Mouse (Mus musculus): Measurements from ENCODE around the gene Cryzl1.

The Cryzl1 gene

DNA sequence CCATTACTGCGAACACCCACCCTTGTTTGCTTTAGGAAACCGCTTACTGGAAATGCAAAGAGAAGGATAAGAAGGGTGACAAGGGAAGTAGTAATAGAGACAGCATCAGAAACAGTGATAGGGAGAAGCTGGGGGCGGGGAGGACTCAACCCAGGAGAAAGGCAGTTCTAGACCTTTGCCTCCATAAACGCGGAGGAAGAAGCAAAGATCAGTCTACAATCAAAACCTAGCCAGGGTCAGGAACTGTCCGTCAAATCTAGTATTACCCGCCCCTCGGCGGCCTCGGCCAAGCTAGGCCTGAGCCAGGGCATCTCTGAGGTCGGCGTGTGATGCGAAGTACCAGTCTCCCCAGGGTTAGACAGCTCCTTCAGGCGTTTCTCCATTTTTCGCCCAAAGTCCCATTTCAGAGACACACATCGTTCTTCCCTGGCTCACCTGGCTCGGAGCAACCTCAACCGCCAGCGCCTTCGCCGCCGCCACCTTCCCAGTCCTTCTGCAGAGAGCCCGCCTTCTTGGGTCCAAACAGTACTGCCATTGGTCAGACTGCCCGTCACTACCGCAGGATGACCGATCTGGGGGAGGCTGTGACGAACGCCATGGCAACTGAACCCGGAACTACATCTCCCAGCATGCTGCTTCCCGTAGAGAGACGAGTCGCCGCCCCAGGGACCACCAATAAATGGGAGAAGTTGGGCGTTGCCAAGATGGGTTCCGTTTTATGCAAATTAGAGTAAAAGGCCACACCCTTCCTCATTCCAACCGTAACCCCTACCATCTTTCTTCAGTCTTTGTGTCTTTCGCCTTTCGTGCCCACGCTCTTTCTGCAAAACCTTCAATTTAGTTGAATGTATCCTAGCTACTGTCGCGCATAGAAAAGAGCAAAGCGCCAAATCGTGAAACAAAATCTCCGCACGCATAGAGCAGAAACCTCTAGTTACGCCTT is at the start of gene Cryzl1:
Gene Cryzl1, minus strand, starts transcription at position 853 of the 943 bp plus-strand sequence.
- DNase-seq (ENCODE audit: low spot score in 2 of 2) = peak; percentile 99 to 100

DNA sequence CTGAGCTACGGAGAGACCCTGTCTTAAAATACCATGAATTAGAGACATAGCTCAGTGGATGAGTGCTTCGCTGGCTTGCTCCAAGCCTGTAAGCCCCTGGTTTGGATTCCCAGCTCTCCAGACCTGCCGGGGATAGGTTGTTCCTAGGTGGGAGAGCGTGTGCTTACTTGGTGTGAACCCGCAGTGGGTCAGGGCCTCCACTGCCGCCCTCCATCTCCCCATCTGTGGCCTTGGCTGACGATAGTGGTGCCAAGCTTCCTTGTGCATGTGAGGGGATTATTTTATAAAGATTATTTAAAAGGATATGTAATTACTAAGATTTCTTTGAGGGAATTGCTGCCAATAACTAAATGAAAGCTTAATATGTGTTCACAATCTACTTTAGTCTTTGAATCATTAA is 43.8 kb upstream of the Cryzl1 start:
- no peak for DNase-seq (ENCODE audit: low spot score in 2 of 2)

DNA sequence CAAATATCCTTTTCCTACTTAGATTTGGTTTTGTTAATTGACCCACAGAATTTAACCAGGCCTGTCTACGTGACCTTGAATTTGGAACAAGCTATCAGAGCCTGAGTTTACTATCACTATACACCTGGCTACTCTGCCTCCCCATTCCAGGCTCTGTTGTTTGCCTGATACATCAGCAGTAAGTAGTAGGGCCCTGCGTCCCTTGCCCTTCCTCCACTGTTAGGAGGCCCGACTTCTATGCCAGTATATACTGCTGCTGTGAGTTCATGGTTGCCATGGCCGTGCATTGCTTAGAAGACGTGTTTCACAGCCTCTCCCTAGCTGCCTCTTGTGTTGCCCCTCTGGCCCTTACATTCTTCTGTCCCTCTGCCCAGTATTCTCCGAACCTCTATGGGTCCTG is 42.6 kb upstream of the Cryzl1 start:
- no peak for DNase-seq (ENCODE audit: low spot score in 2 of 2)

GRCm38 (mm10) chr16:91770662-91771061 is 41.9 kb upstream of the Cryzl1 start:
- no peak for DNase-seq (ENCODE audit: low spot score in 2 of 2)

DNA sequence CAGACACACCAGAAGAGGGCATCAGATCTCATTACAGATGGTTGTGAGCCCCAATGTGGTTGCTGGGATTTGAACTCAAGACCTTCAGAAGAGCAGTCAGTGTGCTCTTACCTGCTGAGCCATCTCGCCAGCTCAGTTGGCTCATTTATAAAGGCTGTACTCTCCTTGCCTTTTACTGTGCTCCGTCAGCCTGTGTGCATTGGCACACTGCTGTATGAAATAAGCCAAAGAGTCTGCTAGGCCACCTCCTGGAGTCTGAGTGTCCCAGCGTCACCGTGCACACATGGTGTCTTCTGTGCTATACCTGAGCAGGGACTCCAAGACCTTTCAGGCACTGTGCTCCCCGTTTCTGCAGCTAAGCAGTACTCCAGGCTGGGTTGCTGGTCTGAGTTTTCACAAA is 41.1 kb upstream of the Cryzl1 start:
- DNase-seq (ENCODE audit: low spot score in 2 of 2) = no peak

GRCm38 (mm10) chr16:91768586-91768985 is 39.8 kb upstream of the Cryzl1 start:
- peak in 1 of 2 experiments; percentile 17 for DNase-seq (ENCODE audit: low spot score in 2 of 2)

GRCm38 (mm10) chr16:91767165-91767701 is 38.5 kb upstream of the Cryzl1 start:
- no peak for DNase-seq (ENCODE audit: low spot score in 2 of 2)

- peak in 1 of 2 experiments; percentile 23 for DNase-seq (ENCODE audit: low spot score in 2 of 2)
These were observed 37.0 kb upstream of the Cryzl1 start for GRCm38 (mm10) chr16:91765816-91766210.

DNA sequence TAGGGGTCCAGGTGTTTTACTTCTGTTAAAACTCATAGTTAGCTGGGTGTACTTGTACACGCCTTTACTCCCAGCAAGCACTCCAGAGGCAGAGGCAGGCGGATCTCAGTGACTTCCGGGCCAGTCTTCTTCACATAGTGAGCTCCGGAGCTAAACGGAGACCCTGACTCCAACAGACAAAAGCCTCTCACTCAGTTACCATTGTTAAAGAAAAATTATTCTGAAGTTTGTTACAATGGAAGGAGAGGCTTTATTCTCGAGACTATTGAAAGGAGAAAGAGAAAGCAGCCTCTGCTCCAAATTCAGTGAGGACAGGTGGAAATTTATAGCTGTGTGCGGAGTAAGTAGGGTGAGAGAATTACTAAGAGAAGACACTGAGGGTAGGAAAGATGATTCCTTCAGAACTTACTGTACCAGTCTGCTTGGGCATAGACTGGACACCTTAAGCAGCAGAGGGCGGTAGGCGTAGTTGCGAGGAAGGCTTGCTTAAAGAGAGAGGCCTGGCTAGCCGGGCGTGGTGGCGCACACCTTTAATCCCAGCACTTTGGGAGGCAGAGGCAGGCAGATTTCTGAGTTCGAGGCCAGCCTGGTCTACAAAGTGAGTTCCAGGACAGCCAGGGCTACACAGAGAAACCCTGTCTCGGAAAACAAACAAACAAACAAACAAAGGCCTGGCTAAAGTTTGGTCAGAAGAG is 36.5 kb upstream of the Cryzl1 start:
- DNase-seq (ENCODE audit: low spot score in 2 of 2) = peak in 1 of 2 experiments; percentile 14

DNA sequence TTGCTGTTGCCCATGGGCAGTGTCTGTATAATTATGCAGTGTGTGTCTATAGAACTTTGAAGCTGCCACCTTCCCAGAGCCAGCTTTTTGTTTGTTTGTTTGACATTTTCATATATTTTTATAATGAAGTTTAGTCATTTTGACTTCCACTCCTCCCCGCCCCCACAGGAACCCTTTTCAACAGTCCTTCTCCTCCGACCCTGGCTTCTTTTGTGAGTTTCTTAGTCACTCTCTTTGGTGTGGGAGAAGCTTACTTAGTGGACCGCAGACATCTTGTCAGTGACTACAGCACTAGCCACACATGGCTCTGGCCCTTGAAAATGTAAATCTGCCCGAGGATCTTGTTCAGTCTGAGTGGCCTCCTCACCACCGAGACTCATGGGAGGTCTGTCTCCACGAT is 35.6 kb upstream of the Cryzl1 start:
- DNase-seq (ENCODE audit: low spot score in 2 of 2) = no peak

- peak in 1 of 2 experiments; percentile 9 for DNase-seq (ENCODE audit: low spot score in 2 of 2)
These were observed 35.2 kb upstream of the Cryzl1 start for GRCm38 (mm10) chr16:91763975-91764374.

- no peak for DNase-seq (ENCODE audit: low spot score in 2 of 2)
These were observed 33.7 kb upstream of the Cryzl1 start for GRCm38 (mm10) chr16:91762476-91762875.

DNA sequence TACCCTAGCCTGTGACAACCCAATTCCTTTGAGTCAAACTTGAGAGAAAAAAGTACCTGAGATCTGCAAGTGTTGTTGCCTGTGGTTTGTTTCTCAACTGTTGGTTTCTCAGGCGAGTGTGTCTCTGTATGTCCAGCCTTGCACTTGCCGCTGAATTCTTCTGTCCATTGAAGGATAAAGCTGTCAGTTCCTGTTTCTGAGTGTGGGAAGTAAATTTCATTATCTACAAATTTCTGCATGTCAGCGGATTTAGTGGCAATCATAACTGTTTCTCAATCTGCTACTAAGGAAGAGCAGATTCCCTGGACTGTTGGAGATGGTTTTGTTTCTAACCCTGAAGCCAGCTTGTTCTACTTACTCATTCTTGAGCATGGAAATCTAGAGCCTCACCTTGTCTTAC is 33.0 kb upstream of the Cryzl1 start:
- no peak for DNase-seq (ENCODE audit: low spot score in 2 of 2)

DNA sequence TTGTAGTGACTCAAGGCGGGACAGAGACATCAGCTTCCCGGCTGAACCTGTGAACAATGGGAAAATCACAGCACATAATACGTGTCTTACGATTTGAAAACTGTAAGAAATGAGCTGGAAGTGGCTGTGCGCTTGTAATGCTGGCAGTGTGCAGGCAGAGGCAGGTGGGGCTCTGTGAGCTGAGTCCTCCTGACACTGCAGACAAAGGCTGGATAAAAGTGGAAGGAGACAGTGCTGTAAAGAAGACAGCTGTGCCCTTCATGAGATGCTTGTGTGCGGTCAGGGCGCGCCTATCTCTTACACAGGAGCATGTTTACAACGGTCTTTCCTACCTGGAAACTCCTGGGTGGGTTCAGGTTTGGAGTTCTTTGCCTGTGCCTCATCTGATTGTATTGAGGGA is 32.4 kb upstream of the Cryzl1 start:
- peak in 1 of 2 experiments; percentile 23 for DNase-seq (ENCODE audit: low spot score in 2 of 2)

DNA sequence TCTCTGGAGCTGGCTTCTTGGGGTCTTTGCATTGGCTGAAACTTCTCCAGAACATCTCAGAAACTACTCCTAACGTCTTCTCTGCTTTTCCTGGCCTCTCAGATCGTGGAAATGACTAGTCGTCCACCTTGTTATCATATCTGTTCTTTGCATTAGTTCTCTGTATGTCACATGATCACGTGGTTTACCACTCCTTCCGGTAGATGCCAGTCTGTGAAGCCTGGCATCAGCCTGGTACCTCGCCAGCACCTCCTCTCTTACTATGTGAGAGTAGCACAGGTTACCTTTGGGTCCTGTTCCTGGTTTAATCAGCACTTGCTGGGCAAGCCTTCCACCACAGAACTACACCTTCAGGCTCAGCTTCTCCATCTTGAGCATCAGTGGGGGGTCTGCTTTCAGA is 26.2 kb upstream of the Cryzl1 start:
- DNase-seq (ENCODE audit: low spot score in 2 of 2) = no peak

- DNase-seq (ENCODE audit: low spot score in 2 of 2) = no peak
These were observed 24.8 kb upstream of the Cryzl1 start for GRCm38 (mm10) chr16:91753611-91754010.

- no peak for DNase-seq (ENCODE audit: low spot score in 2 of 2)
These were observed 23.0 kb upstream of the Cryzl1 start for GRCm38 (mm10) chr16:91751644-91752385.

- DNase-seq (ENCODE audit: low spot score in 2 of 2) = no peak
These were observed 18.8 kb upstream of the Cryzl1 start for GRCm38 (mm10) chr16:91747567-91747966.

DNA sequence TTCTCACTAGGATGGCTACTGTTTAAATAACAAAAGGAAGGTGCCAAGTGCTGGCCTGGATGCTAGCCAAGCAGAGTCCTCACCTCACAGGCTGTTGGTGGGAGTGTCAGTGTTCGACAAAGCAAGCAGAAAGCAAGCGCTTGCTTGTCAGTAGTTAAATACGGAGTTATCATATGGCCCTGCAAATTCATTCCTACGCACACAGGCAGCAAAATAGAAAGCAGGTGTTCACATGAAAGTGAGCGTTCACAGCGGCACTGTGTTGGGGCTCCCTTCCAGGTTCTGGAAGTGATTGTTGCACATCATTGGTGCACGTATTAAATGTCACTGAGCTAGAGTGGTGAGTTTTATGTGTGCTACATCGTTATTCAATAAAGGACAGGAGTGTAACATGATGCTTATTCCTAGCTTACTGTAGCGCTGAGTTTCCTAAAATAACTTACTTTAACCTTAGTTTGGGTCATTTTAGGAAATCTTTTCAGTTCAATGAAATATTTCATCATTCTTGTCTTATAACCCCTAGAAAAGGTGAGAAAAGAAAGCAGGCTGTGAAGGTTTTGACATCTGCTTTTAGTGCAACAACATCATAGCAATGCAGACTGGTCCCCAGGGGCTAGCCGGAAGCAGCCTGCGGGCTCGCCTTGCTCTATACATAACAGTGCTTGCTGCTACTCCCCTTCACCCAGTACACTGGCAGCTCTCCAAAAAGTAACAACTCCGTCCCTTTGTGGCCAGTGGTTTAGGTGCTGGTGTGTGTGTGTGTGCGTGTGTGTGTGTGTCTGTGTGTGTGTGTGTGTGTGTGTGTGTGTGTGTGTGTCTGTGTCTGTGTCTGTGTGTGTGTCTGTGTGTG is 17.6 kb upstream of the Cryzl1 start:
- DNase-seq (ENCODE audit: low spot score in 2 of 2) = peak; percentile 60 to 64

GRCm38 (mm10) chr16:91743055-91743454 is 14.3 kb upstream of the Cryzl1 start:
- DNase-seq (ENCODE audit: low spot score in 2 of 2) = peak in 1 of 2 experiments; percentile 11

- no peak for DNase-seq (ENCODE audit: low spot score in 2 of 2)
These were observed 12.1 kb upstream of the Cryzl1 start for GRCm38 (mm10) chr16:91740918-91741255.

All from right cerebral cortex, postnatal 10 days (tissue).